Mouse (Mus musculus): ENCODE results near the gene Rhno1. TPM values are rescaled to one million over a fixed set of nuclear protein-coding genes. Genes with fewer than 3 reads are reported as not detected.
"Not testable (repeated sequence)": the region's sequence is repeated elsewhere in the genome, so short reads cannot be mapped to it uniquely, and the experiment has no call there.

Gene Rhno1
- polyA plus RNA-seq, 1 experiment from 2014 or later, result 53.4 TPM

DNA sequence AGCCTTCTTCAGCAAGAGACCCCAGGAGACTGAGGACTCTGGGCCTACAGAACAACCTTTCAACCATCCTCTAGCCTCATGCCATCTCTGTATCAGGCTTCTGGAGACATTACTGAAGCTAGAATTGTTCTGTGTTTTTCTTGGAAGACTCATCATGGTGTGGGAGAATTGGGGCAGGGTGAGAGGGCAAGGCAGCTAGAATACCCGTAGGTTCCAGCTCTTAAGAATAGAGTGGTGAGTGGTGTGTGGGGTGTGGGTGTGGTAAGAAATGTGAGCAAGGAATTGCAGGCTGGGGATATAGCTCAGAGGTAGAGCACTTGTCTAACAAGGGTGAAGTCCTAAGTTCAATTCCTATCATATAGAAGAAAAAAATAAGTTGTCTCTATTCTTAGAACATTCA is 22.3 kb upstream of the Rhno1 start:
- Histone ChIP-seq H3K4me3 (replicated peaks) (no peak overlapping the region), H3K4me1 (replicated peaks) (no peaks in the 10 kb centered on the region), H3K36me3 (replicated peaks) (no peaks in the 10 kb centered on the region), H3K27ac (replicated peaks) (no peak overlapping the region), H3K9ac (no peak overlapping the region), H3K9me3 (replicated peaks) (no peaks in the 10 kb centered on the region), H3K4me2 (no peak overlapping the region), H3K27me3 (no peaks in the 10 kb centered on the region)
- ATAC-seq (ENCODE audit: insufficient read depth), result no peak
- 62% methylated on average over 1 of the region's 1 CpGs for WGBS (ENCODE audit: insufficient replicate concordance)

DNA sequence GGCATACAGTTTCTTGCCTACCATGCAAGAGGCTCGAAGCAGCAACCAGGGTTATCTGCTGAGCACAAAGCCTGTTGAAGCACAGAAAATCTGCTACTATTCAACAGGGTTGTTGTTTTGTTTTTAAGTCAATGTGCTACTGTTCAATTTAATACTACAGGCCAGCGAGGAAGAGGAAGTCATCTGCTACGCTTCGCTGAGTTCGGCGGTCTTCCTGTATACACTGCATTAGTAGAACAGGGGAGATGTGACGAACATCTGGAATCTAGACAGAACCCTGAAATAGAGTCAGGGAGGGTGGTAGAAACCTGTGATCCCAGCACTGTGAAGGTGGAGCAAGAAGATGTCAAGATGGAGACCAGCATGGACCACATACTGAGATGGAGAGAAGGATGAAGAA is 21.0 kb upstream of the Rhno1 start:
- Histone ChIP-seq H3K4me3 (replicated peaks) (no peak overlapping the region), H3K9me3 (replicated peaks) (no peaks in the 10 kb centered on the region), H3K36me3 (replicated peaks) (no peaks in the 10 kb centered on the region), H3K4me2 (no peak overlapping the region), H3K9ac (no peak overlapping the region), H3K27ac (replicated peaks) (no peak overlapping the region), H3K4me1 (replicated peaks) (no peaks in the 10 kb centered on the region), H3K27me3 (no peaks in the 10 kb centered on the region)
- 49% methylated on average over 7 of the region's 7 CpGs for WGBS (ENCODE audit: insufficient replicate concordance)
- no peak for ATAC-seq (ENCODE audit: insufficient read depth)

- no peak overlapping the region for H3K9ac ChIP-seq
- H3K27ac ChIP-seq (replicated peaks), result no peak overlapping the region
- no peaks in the 10 kb centered on the region for H3K4me1 ChIP-seq (replicated peaks)
- no peak overlapping the region for H3K4me3 ChIP-seq (replicated peaks)
- no peaks in the 10 kb centered on the region for H3K27me3 ChIP-seq
- H3K36me3 ChIP-seq (replicated peaks), result no peaks in the 10 kb centered on the region
- WGBS (ENCODE audit: insufficient replicate concordance), result 49% methylated on average over 3 of the region's 3 CpGs
- ATAC-seq (ENCODE audit: insufficient read depth), result no peak
- H3K9me3 ChIP-seq (replicated peaks), result no peaks in the 10 kb centered on the region
- no peak overlapping the region for H3K4me2 ChIP-seq
Measured at GRCm38 (mm10) chr6:128381254-128381653, 18.5 kb upstream of the Rhno1 start.

DNA sequence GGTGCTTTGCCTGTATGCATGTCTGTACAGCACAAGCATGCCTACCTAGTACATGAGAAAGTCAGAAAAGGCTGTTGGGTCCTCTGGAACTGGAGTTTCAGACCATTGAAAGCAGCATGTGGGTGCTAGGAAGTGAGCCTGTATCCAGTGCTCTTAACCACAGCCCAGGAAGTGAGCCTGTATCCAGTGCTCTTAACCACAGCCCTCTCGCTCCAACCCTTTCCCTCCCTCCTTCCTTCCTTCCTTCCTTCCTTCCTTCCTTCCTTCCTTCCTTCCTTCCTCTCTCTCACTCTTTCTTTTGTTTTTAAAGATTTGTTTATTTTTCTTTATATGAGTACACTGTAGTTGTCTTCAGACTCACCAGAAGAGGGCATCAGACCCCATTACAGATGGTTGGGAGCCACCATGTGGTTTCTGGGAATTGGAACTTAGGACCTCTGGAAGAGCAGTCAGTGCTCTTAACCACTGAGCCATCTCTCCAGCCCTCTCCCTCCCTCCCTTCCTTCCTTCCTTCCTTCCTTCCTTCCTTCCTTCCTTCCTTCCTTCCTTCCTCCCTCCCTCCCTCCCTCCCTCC is 18.0 kb upstream of the Rhno1 start:
- not testable (repeated sequence) for H3K9ac ChIP-seq; H3K9me3 ChIP-seq (replicated peaks); H3K36me3 ChIP-seq (replicated peaks); H3K4me1 ChIP-seq (replicated peaks); ATAC-seq (ENCODE audit: insufficient read depth); H3K27me3 ChIP-seq; H3K4me3 ChIP-seq (replicated peaks); H3K4me2 ChIP-seq; H3K27ac ChIP-seq (replicated peaks)
- WGBS (ENCODE audit: insufficient replicate concordance), result 17% methylated on average over 1 of the region's 1 CpGs

DNA sequence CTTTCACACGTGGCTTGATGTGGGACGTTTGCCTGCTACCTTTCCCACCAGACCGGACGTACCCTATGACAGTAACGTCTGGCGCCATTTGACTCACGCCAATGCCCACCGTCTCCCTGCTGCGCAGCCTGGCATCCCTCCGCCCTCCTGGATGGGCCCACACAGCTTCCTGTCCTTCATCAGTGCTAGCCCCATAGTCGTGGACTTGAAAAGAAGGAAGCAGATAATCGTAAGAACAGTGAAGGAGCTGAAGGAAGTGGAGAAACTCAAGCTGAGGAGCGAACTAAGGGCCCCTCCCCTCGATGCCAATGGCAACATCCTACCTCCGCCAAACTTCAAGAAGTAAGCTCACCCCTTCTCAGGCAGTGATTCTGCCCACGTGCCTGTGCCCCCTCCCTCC is 16.9 kb upstream of the Rhno1 start:
- no peak overlapping the region for H3K9ac ChIP-seq
- H3K4me2 ChIP-seq, result no peak overlapping the region
- WGBS (ENCODE audit: insufficient replicate concordance), result 56% methylated on average over 16 of the region's 16 CpGs
- H3K36me3 ChIP-seq (replicated peaks), result peaks cover 9% of the 10 kb centered on the region
- ATAC-seq (ENCODE audit: insufficient read depth), result no peak
- no peak overlapping the region for H3K4me3 ChIP-seq (replicated peaks)
- H3K27me3 ChIP-seq, result no peaks in the 10 kb centered on the region
- no peaks in the 10 kb centered on the region for H3K4me1 ChIP-seq (replicated peaks)
- no peak overlapping the region for H3K27ac ChIP-seq (replicated peaks)
- H3K9me3 ChIP-seq (replicated peaks), result no peaks in the 10 kb centered on the region

DNA sequence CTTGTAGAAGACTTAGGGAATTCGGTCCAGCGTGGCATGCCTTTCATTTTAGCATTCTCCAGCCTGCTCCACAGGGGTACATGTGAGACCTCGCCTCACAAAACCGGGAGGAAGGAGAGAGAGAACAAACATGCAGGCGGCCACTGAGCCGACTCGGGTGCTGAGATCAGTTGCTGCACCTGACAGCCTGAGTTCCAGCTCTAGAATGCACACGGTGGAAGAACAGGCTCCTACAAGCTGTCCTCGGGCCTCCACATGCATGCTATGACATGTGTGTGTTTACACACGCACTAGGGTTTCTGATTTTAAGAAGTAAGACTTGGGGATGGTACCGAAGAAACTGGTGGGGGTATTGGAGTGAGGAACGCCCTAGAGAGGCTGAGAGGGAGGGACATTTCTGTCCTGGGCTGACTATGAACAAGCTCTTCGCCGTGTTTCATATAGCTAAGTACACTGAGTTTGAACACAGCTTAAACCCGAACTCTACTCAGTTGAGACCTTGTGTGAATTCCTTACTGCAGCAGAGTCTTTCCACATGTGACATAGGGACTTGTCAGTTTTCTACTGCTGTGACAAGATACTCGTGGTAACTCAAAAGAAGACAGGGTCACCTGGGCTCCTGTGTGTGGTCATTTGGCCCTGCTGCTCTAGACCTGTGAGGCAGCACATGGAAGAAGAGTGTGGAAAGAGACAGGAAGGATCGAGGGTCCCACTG is 13.8 kb upstream of the Rhno1 start:
- Histone ChIP-seq H3K27me3 (no peaks in the 10 kb centered on the region), H3K4me2 (no peak overlapping the region), H3K36me3 (replicated peaks) (peaks cover 40% of the 10 kb centered on the region), H3K4me3 (replicated peaks) (no peak overlapping the region), H3K9me3 (replicated peaks) (no peaks in the 10 kb centered on the region), H3K27ac (replicated peaks) (no peak overlapping the region), H3K9ac (no peak overlapping the region), H3K4me1 (replicated peaks) (no peaks in the 10 kb centered on the region)
- ATAC-seq (ENCODE audit: insufficient read depth), result no peak
- WGBS (ENCODE audit: insufficient replicate concordance), result 74% methylated on average over 17 of the region's 17 CpGs

DNA sequence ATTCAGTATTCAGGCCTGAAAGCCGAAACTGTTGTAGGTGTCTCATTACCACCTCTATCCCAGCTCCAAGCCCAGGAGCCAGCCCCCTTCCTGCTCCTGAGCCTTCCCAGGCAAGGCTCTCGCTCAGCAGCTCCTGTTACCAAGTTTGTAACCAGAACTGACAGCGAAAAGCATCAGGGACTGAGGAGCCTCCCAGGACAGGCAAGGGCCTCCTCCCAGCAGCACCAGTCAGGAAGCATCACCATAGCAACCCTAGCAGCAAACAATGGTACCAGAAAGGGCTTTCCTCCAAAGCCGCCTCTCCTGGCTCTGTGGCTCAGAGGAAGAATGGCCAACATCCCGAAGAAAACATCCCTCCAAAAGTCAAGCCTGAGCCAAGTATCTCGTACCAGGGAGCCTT is 12.5 kb upstream of the Rhno1 start, which contains the start of the genes Tex52 and Gm44596:
Tex52 (plus strand) TSS at position 265 of the 400 bp plus-strand sequence.
Gm44596 (plus strand) TSS at position 312 of the 400 bp plus-strand sequence.
- Histone ChIP-seq H3K27ac (replicated peaks) (no peak within 1 kb of the TSS), H3K9me3 (replicated peaks) (no peaks in the 10 kb centered on the region), H3K36me3 (replicated peaks) (peaks cover 54% of the 10 kb centered on the region), H3K4me2 (no peak within 1 kb of the TSS), H3K4me3 (replicated peaks) (no peak within 1 kb of the TSS), H3K27me3 (no peaks in the 10 kb centered on the region), H3K9ac (no peak within 1 kb of the TSS), H3K4me1 (replicated peaks) (no peaks in the 10 kb centered on the region)
- no peak for ATAC-seq (ENCODE audit: insufficient read depth)
- WGBS (ENCODE audit: insufficient replicate concordance), result 62% methylated on average over 6 of the region's 6 CpGs

GRCm38 (mm10) chr6:128370040-128370439 is 7.3 kb upstream of the Rhno1 start:
- Histone ChIP-seq H3K27ac (replicated peaks) (no peak overlapping the region), H3K4me2 (no peak overlapping the region), H3K36me3 (replicated peaks) (peaks cover 95% of the 10 kb centered on the region), H3K4me1 (replicated peaks) (peaks cover 10% of the 10 kb centered on the region; the same call in 1 of the 2 replicates), H3K9me3 (replicated peaks) (no peaks in the 10 kb centered on the region), H3K27me3 (no peaks in the 10 kb centered on the region), H3K9ac (no peak overlapping the region), H3K4me3 (replicated peaks) (no peak overlapping the region)
- peak; percentile 35; the same call in 1 of the 2 replicates for ATAC-seq (ENCODE audit: insufficient read depth)
- WGBS (ENCODE audit: insufficient replicate concordance), result 77% methylated on average over 5 of the region's 5 CpGs

DNA sequence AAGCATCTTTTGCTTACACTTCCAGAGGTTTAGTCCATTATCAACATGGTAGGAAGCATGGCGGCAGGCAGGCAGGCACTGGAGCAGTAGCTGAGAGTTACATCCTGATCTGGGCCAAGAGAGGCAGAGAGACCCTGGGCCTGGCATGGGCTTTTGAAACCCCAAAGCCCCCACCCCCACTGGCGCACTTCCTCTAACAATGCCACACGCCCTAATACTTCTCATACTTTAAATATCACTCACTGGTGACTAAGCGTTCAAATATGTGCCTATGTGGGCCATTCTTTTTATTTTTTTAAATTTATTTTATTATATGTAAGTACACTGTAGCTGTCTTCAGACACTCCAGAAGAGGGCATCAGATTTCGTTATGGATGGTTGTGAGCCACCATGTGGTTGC is 3.8 kb upstream of the Rhno1 start:
- ATAC-seq (ENCODE audit: insufficient read depth), result no peak
- H3K4me2 ChIP-seq, result no peak overlapping the region
- peaks cover 59% of the 10 kb centered on the region for H3K36me3 ChIP-seq (replicated peaks)
- H3K9me3 ChIP-seq (replicated peaks), result no peaks in the 10 kb centered on the region
- no peaks in the 10 kb centered on the region for H3K27me3 ChIP-seq
- H3K4me1 ChIP-seq (replicated peaks), result peaks cover 33% of the 10 kb centered on the region
- no peak overlapping the region for H3K27ac ChIP-seq (replicated peaks)
- 89% methylated on average over 5 of the region's 5 CpGs for WGBS (ENCODE audit: insufficient replicate concordance)
- H3K9ac ChIP-seq, result no peak overlapping the region
- no peak overlapping the region for H3K4me3 ChIP-seq (replicated peaks)

GRCm38 (mm10) chr6:128364721-128365120 is 2.0 kb upstream of the Rhno1 start:
- 72% methylated on average over 6 of the region's 6 CpGs for WGBS (ENCODE audit: insufficient replicate concordance)
- Histone ChIP-seq H3K9me3 (replicated peaks) (no peaks in the 10 kb centered on the region), H3K4me3 (replicated peaks) (peak overlapping the region; percentile 100; the same call in 1 of the 2 replicates), H3K4me1 (replicated peaks) (peaks cover 50% of the 10 kb centered on the region), H3K9ac (no peak overlapping the region), H3K27me3 (no peaks in the 10 kb centered on the region), H3K4me2 (peak overlapping the region; percentile 32; the same call in 1 of the 2 replicates), H3K36me3 (replicated peaks) (peaks cover 51% of the 10 kb centered on the region), H3K27ac (replicated peaks) (no peak overlapping the region)
- ATAC-seq (ENCODE audit: insufficient read depth), result no peak

- Histone ChIP-seq H3K9ac (peak overlapping the region; percentile 97), H3K36me3 (replicated peaks) (peaks cover 49% of the 10 kb centered on the region), H3K27me3 (no peaks in the 10 kb centered on the region), H3K4me3 (replicated peaks) (peak overlapping the region; percentile 100), H3K27ac (replicated peaks) (peak overlapping the region; percentile 95), H3K4me2 (peak overlapping the region; percentile 80), H3K4me1 (replicated peaks) (peaks cover 54% of the 10 kb centered on the region), H3K9me3 (replicated peaks) (no peaks in the 10 kb centered on the region)
- WGBS (ENCODE audit: insufficient replicate concordance), result under 1% methylated on average over 28 of the region's 46 CpGs
- peak; percentile 38 for ATAC-seq (ENCODE audit: insufficient read depth)
Measured at GRCm38 (mm10) chr6:128363007-128363825, 505 bp upstream of the Rhno1 start.
